Mouse (Mus musculus): ENCODE measurements around the gene Nrg3. TPM values are rescaled to one million over a fixed set of nuclear protein-coding genes. Genes with fewer than 3 reads are reported as not detected.

Gene Nrg3
- 0.06 and 0.08 TPM in 2 replicates for polyA plus RNA-seq (2014; fragmentation: Nextera tagmentation; extraction: Ambion mirVana)

- Histone ChIP-seq H3K36me3 (ENCODE audit: control insufficient read depth, insufficient read depth, low read length) (no peaks in the 10 kb centered on the region), H3K9ac (ENCODE audit: low read depth, low read length) (no peak within 1 kb of the TSS; the same call in 1 of the 2 replicates), H3K27ac (ENCODE audit: low read depth, low read length) (no peak within 1 kb of the TSS), H3K4me1 (ENCODE audit: control insufficient read depth, insufficient read depth, low read length) (peaks cover 5% of the 10 kb centered on the region; the same call in 1 of the 2 replicates), H3K9me3 (replicated peaks; ENCODE audit: control insufficient read depth, low read length) (no peaks in the 10 kb centered on the region), H3K4me2 (peak within 1 kb of the TSS; percentile 90), H3K27me3 (ENCODE audit: control insufficient read depth, insufficient read depth, low read length) (peaks cover 63% of the 10 kb centered on the region), H3K4me3 (ENCODE audit: low read depth, low read length) (peak within 1 kb of the TSS; percentile 55)
- under 1% methylated on average over 90 of the region's 121 CpGs for WGBS (ENCODE audit: insufficient replicate concordance)
- ATAC-seq (replicated peaks; ENCODE audit: insufficient number of reproducible peaks, low FRiP score, low TSS enrichment): 0 out of 2 replicates have a peak, but pooled peaks have one; percentile 49
Observed at GRCm38 (mm10) chr14:39472790-39473761, at the start of gene Nrg3. TSS of gene Nrg3 (minus strand) at chr14:39473088.

- Histone ChIP-seq H3K27ac (ENCODE audit: low read depth, low read length) (no peak overlapping the region), H3K9ac (ENCODE audit: low read depth, low read length) (no peak overlapping the region), H3K36me3 (ENCODE audit: control insufficient read depth, insufficient read depth, low read length) (no peaks in the 10 kb centered on the region), H3K4me3 (ENCODE audit: low read depth, low read length) (no peak overlapping the region), H3K9me3 (replicated peaks; ENCODE audit: control insufficient read depth, low read length) (no peaks in the 10 kb centered on the region), H3K4me2 (no peak overlapping the region), H3K27me3 (ENCODE audit: control insufficient read depth, insufficient read depth, low read length) (no peaks in the 10 kb centered on the region), H3K4me1 (ENCODE audit: control insufficient read depth, insufficient read depth, low read length) (no peaks in the 10 kb centered on the region)
- 65% methylated on average over 1 of the region's 1 CpGs for WGBS (ENCODE audit: insufficient replicate concordance)
- no peak for ATAC-seq (replicated peaks; ENCODE audit: insufficient number of reproducible peaks, low FRiP score, low TSS enrichment)
Observed at GRCm38 (mm10) chr14:39508956-39509355, 36.1 kb upstream of the Nrg3 start.

GRCm38 (mm10) chr14:39473771-39474211, 903 bp upstream of the Nrg3 start:
- ATAC-seq (replicated peaks; ENCODE audit: insufficient number of reproducible peaks, low FRiP score, low TSS enrichment): no peak
- 3% methylated on average over 27 of the region's 27 CpGs for WGBS (ENCODE audit: insufficient replicate concordance)
- Histone ChIP-seq H3K9ac (ENCODE audit: low read depth, low read length) (no peak overlapping the region), H3K27me3 (ENCODE audit: control insufficient read depth, insufficient read depth, low read length) (peaks cover 63% of the 10 kb centered on the region), H3K27ac (ENCODE audit: low read depth, low read length) (no peak overlapping the region), H3K4me3 (ENCODE audit: low read depth, low read length) (peak overlapping the region; percentile 55), H3K4me1 (ENCODE audit: control insufficient read depth, insufficient read depth, low read length) (peaks cover 5% of the 10 kb centered on the region; the same call in 1 of the 2 replicates), H3K9me3 (replicated peaks; ENCODE audit: control insufficient read depth, low read length) (no peaks in the 10 kb centered on the region), H3K4me2 (peak overlapping the region; percentile 90), H3K36me3 (ENCODE audit: control insufficient read depth, insufficient read depth, low read length) (no peaks in the 10 kb centered on the region)

- Histone ChIP-seq H3K9me3 (replicated peaks; ENCODE audit: control insufficient read depth, low read length) (no peaks in the 10 kb centered on the region), H3K4me2 (peak overlapping the region; percentile 90), H3K4me1 (ENCODE audit: control insufficient read depth, insufficient read depth, low read length) (peaks cover 5% of the 10 kb centered on the region; the same call in 1 of the 2 replicates), H3K4me3 (ENCODE audit: low read depth, low read length) (peak overlapping the region; percentile 55), H3K9ac (ENCODE audit: low read depth, low read length) (no peak overlapping the region; the same call in 1 of the 2 replicates), H3K27ac (ENCODE audit: low read depth, low read length) (no peak overlapping the region), H3K27me3 (ENCODE audit: control insufficient read depth, insufficient read depth, low read length) (peaks cover 63% of the 10 kb centered on the region), H3K36me3 (ENCODE audit: control insufficient read depth, insufficient read depth, low read length) (no peaks in the 10 kb centered on the region)
- 0 out of 2 replicates have a peak, but pooled peaks have one; percentile 26 for ATAC-seq (replicated peaks; ENCODE audit: insufficient number of reproducible peaks, low FRiP score, low TSS enrichment)
- 4% methylated on average over 41 of the region's 56 CpGs for WGBS (ENCODE audit: insufficient replicate concordance)
Observed at GRCm38 (mm10) chr14:39472146-39472751, 639 bp downstream of the Nrg3 start.

GRCm38 (mm10) chr14:39471236-39471981, 1.5 kb downstream of the Nrg3 start:
- Histone ChIP-seq H3K4me3 (ENCODE audit: low read depth, low read length) (peak overlapping the region; percentile 55; the same call in 1 of the 2 replicates), H3K27me3 (ENCODE audit: control insufficient read depth, insufficient read depth, low read length) (peaks cover 63% of the 10 kb centered on the region), H3K27ac (ENCODE audit: low read depth, low read length) (no peak overlapping the region), H3K9me3 (replicated peaks; ENCODE audit: control insufficient read depth, low read length) (no peaks in the 10 kb centered on the region), H3K4me2 (peak overlapping the region; percentile 90), H3K36me3 (ENCODE audit: control insufficient read depth, insufficient read depth, low read length) (no peaks in the 10 kb centered on the region), H3K4me1 (ENCODE audit: control insufficient read depth, insufficient read depth, low read length) (peaks cover 5% of the 10 kb centered on the region; the same call in 1 of the 2 replicates), H3K9ac (ENCODE audit: low read depth, low read length) (no peak overlapping the region)
- 7% methylated on average over 12 of the region's 12 CpGs for WGBS (ENCODE audit: insufficient replicate concordance)
- ATAC-seq (replicated peaks; ENCODE audit: insufficient number of reproducible peaks, low FRiP score, low TSS enrichment): no peak

- Histone ChIP-seq H3K9ac (ENCODE audit: low read depth, low read length) (no peak overlapping the region), H3K27me3 (ENCODE audit: control insufficient read depth, insufficient read depth, low read length) (no peaks in the 10 kb centered on the region), H3K27ac (ENCODE audit: low read depth, low read length) (no peak overlapping the region), H3K4me2 (no peak overlapping the region), H3K36me3 (ENCODE audit: control insufficient read depth, insufficient read depth, low read length) (no peaks in the 10 kb centered on the region), H3K4me1 (ENCODE audit: control insufficient read depth, insufficient read depth, low read length) (no peaks in the 10 kb centered on the region), H3K4me3 (ENCODE audit: low read depth, low read length) (no peak overlapping the region), H3K9me3 (replicated peaks; ENCODE audit: control insufficient read depth, low read length) (no peaks in the 10 kb centered on the region)
- 65% methylated on average over 1 of the region's 1 CpGs for WGBS (ENCODE audit: insufficient replicate concordance)
- ATAC-seq (replicated peaks; ENCODE audit: insufficient number of reproducible peaks, low FRiP score, low TSS enrichment): no peak
Observed at GRCm38 (mm10) chr14:39445501-39445900, 27.4 kb downstream of the Nrg3 start.

GRCm38 (mm10) chr14:39428503-39428902, 44.4 kb downstream of the Nrg3 start:
- Histone ChIP-seq H3K27ac (ENCODE audit: low read depth, low read length) (no peak overlapping the region), H3K9ac (ENCODE audit: low read depth, low read length) (no peak overlapping the region), H3K4me1 (ENCODE audit: control insufficient read depth, insufficient read depth, low read length) (no peaks in the 10 kb centered on the region), H3K27me3 (ENCODE audit: control insufficient read depth, insufficient read depth, low read length) (no peaks in the 10 kb centered on the region), H3K9me3 (replicated peaks; ENCODE audit: control insufficient read depth, low read length) (no peaks in the 10 kb centered on the region), H3K4me2 (no peak overlapping the region), H3K36me3 (ENCODE audit: control insufficient read depth, insufficient read depth, low read length) (no peaks in the 10 kb centered on the region), H3K4me3 (ENCODE audit: low read depth, low read length) (no peak overlapping the region)
- 78% methylated on average over 5 of the region's 5 CpGs for WGBS (ENCODE audit: insufficient replicate concordance)
- no peak for ATAC-seq (replicated peaks; ENCODE audit: insufficient number of reproducible peaks, low FRiP score, low TSS enrichment)

- Histone ChIP-seq H3K36me3 (ENCODE audit: control insufficient read depth, insufficient read depth, low read length) (no peaks in the 10 kb centered on the region), H3K9ac (ENCODE audit: low read depth, low read length) (no peak overlapping the region), H3K4me2 (no peak overlapping the region), H3K9me3 (replicated peaks; ENCODE audit: control insufficient read depth, low read length) (no peaks in the 10 kb centered on the region), H3K27ac (ENCODE audit: low read depth, low read length) (no peak overlapping the region), H3K4me3 (ENCODE audit: low read depth, low read length) (no peak overlapping the region), H3K4me1 (ENCODE audit: control insufficient read depth, insufficient read depth, low read length) (no peaks in the 10 kb centered on the region), H3K27me3 (ENCODE audit: control insufficient read depth, insufficient read depth, low read length) (no peaks in the 10 kb centered on the region)
- ATAC-seq (replicated peaks; ENCODE audit: insufficient number of reproducible peaks, low FRiP score, low TSS enrichment): no peak
- 86% methylated on average over 1 of the region's 1 CpGs for WGBS (ENCODE audit: insufficient replicate concordance)
Observed at GRCm38 (mm10) chr14:39421874-39422273, 51.0 kb downstream of the Nrg3 start.

Data from heart, embryonic 11.5 days (tissue).